Mouse (Mus musculus) ES-Bruce4 (cell line): ENCODE measurements around the gene Pcp4l1. TPM values are rescaled to one million over a fixed set of nuclear protein-coding genes. Genes with fewer than 3 reads are reported as not detected.
A peak's percentile ranks its signal among the peaks of the same experiment; 100 is the strongest.

Experiments used
- H3K27ac ChIP-seq: 2 replicates; pipeline ENCODE4 v1.5.1; 2012; ENCODE audit warnings: low read length, inconsistent platforms; ENCODE audit not compliant: insufficient read depth
- H3K27me3 ChIP-seq: 2 replicates; pipeline ENCODE4 v1.6.1; 2012; ENCODE audit warnings: mild to moderate bottlenecking, low read length, inconsistent platforms; ENCODE audit not compliant: control insufficient read depth, poor library complexity, insufficient read depth, severe bottlenecking
- H3K36me3 ChIP-seq: 2 replicates; pipeline ENCODE4 v1.6.1; 2012; ENCODE audit warnings: inconsistent platforms, mild to moderate bottlenecking, low read length, moderate library complexity; ENCODE audit not compliant: control insufficient read depth, poor library complexity, insufficient read depth, severe bottlenecking
- H3K4me1 ChIP-seq: one replicate; pipeline ENCODE4 v1.8.1; 2011; ENCODE audit warnings: low read length; ENCODE audit not compliant: control insufficient read depth, insufficient read depth
- H3K4me3 ChIP-seq: 2 replicates; pipeline ENCODE4 v1.5.1; 2011; ENCODE audit warnings: low read depth, mild to moderate bottlenecking, low read length
- H3K9ac ChIP-seq: 2 replicates; pipeline ENCODE4 v1.6.1; 2012; ENCODE audit warnings: low read depth, mild to moderate bottlenecking, inconsistent platforms; ENCODE audit not compliant: poor library complexity, severe bottlenecking
- H3K9me3 ChIP-seq: replicated peaks from 2 replicates; pipeline ENCODE4 v1.6.1; 2012; ENCODE audit warnings: mild to moderate bottlenecking, low read length, inconsistent platforms; ENCODE audit not compliant: control insufficient read depth, poor library complexity, insufficient read depth, severe bottlenecking
- CTCF ChIP-seq: IDR thresholded peaks from one replicate; pipeline ENCODE4 v1.8.1; 2011; ENCODE audit warnings: low read depth, low read length
- EP300 ChIP-seq: IDR thresholded peaks from 2 replicates; pipeline ENCODE4 v1.6.1; 2011; ENCODE audit warnings: low read depth, low read length; ENCODE audit not compliant: insufficient read depth
- POLR2A ChIP-seq: IDR thresholded peaks from one replicate; pipeline ENCODE4 v1.8.1; 2011; ENCODE audit warnings: low read length; ENCODE audit not compliant: insufficient read depth
- polyA plus RNA-seq: library from polyadenylated mRNA; stranded (reverse); fragments of >200 nt; gene quantifications from 2 replicates; pipeline ENCODE4 v1.2.4, GENCODE M21; 2011; ENCODE audit warnings: low read depth; ENCODE audit not compliant: missing spikeins, insufficient read depth, insufficient read length

Pcp4l1 gene
- polyA plus RNA-seq, 1 experiment = 0.37 TPM

DNA sequence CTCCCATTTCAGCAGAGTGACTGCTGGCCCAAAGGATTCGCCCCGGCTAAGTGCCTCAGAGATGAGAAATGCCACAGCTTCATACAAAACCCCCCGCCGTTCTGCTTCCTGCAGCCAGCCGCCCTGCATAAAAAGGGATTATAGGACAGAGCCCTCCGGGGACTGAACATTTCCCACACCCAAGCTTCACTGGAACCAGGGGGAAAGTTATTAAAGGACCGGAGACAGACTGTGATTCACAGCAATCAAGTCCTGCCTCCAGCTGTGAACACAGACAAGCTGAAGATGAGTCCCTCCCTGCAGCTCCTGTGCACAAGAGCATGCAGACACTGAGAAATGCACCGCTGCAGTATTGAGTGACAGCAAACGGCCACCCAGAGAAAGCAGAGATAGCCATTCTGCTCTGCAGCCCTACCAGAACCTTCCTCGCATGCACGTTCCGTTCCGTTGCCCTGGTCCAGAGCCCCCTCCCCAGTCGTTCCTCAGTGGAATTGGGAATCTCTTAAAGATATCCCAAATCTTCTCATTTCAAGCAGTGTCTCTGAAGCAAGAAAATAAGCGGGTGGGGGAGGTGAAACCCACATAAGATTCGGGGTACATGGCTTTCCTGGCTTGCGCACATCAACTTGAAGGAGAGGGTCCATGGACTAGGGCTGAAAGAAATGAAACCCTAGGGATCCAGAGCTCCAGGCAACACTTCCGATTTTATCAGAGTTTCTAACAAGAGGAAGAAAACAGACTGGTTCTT is 2.8 kb downstream of the Pcp4l1 start:
- H3K4me1 ChIP-seq = peaks cover 2% of the 10 kb centered on the region
- no peak for TF ChIP-seq POLR2A
- no peak for TF ChIP-seq CTCF
- TF ChIP-seq EP300 = no peak
- no peak overlapping the region for H3K27ac ChIP-seq
- H3K9ac ChIP-seq = no peak overlapping the region
- no peak overlapping the region for H3K4me3 ChIP-seq
- no peaks in the 10 kb centered on the region for H3K36me3 ChIP-seq
- H3K27me3 ChIP-seq = no peaks in the 10 kb centered on the region; the same call in 1 of the 2 replicates
- H3K9me3 ChIP-seq = no peaks in the 10 kb centered on the region

GRCm38 (mm10) chr1:171192283-171192682 is 3.8 kb downstream of the Pcp4l1 start:
- no peaks in the 10 kb centered on the region; the same call in 1 of the 2 replicates for H3K27me3 ChIP-seq
- no peak overlapping the region for H3K9ac ChIP-seq
- TF ChIP-seq CTCF (no peak), EP300 (no peak), POLR2A (no peak)
- peaks cover 5% of the 10 kb centered on the region for H3K4me1 ChIP-seq
- no peak overlapping the region for H3K4me3 ChIP-seq
- no peaks in the 10 kb centered on the region for H3K36me3 ChIP-seq
- H3K9me3 ChIP-seq = no peaks in the 10 kb centered on the region
- no peak overlapping the region for H3K27ac ChIP-seq

DNA sequence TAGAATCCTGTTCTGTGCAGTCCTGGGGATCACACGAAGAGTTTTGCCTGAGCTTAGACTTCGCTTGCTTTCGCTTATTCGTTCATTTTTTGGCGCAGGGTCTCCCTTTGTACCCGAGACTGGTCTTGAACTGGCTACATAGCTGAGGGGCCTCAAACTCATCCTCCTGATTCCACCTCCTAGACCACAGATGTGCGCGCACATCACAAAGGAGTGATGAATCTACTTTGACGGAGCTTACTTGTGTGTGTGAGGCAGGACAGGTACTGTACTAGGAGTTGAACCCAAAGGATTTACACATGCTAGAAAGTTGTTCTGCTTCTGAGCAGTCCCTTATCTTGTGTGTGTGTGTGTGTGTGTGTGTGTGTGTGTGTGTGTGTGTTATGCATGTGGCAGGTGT is 5.2 kb downstream of the Pcp4l1 start:
- Histone ChIP-seq H3K9me3 (no peaks in the 10 kb centered on the region), H3K27me3 (no peaks in the 10 kb centered on the region; the same call in 1 of the 2 replicates), H3K4me1 (peaks cover 5% of the 10 kb centered on the region), H3K27ac (no peak overlapping the region), H3K4me3 (no peak overlapping the region), H3K9ac (no peak overlapping the region), H3K36me3 (no peaks in the 10 kb centered on the region)
- TF ChIP-seq EP300 (no peak), POLR2A (no peak)

- peak overlapping the region; percentile 16; the same call in 1 of the 2 replicates for H3K9ac ChIP-seq
- no peaks in the 10 kb centered on the region for H3K36me3 ChIP-seq
- H3K4me3 ChIP-seq = 0 out of 2 replicates have a peak overlapping the region, but pooled peaks have one; percentile 15
- H3K27ac ChIP-seq = peak overlapping the region; percentile 14
- H3K27me3 ChIP-seq = no peaks in the 10 kb centered on the region; the same call in 1 of the 2 replicates
- H3K4me1 ChIP-seq = peaks cover 5% of the 10 kb centered on the region
- TF ChIP-seq EP300 (no peak), POLR2A (no peak), CTCF (no peak)
- no peaks in the 10 kb centered on the region for H3K9me3 ChIP-seq
Observed at GRCm38 (mm10) chr1:171189476-171190114, 6.5 kb downstream of the Pcp4l1 start.

DNA sequence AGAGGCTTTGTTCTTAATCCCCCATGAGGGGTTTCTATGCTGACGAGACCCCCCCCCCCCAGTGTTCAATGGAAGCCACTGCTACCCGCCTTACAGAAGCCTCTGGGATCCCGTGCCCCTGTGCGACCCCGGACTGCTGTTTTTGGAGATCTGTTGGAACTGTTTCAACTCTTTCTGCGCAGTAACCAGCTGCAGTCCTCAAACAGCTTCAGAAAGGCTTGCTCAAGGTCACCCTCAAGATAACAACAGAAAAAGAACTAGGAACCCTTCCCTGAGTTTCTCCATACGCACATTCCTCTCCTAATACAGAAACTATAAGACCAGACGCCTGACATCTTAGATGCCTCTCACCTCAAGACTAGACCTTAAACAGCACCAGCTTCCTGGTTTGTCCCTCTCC is 7.0 kb downstream of the Pcp4l1 start:
- Histone ChIP-seq H3K36me3 (no peaks in the 10 kb centered on the region), H3K9me3 (no peaks in the 10 kb centered on the region), H3K27ac (no peak overlapping the region), H3K4me3 (no peak overlapping the region), H3K27me3 (no peaks in the 10 kb centered on the region; the same call in 1 of the 2 replicates), H3K4me1 (peaks cover 5% of the 10 kb centered on the region), H3K9ac (0 out of 2 replicates have a peak overlapping the region, but pooled peaks have one; percentile 2)
- TF ChIP-seq CTCF (no peak), POLR2A (no peak), EP300 (no peak)
